Mouse (Mus musculus) urinary bladder, postnatal 36 days (tissue): Measurements from ENCODE around the gene Fam228b.
"Not testable (repeated sequence)": the region's sequence is repeated elsewhere in the genome, so short reads cannot be mapped to it uniquely, and the experiment has no call there.

Experiments
- DNase-seq, 2 experiments: peaks; one replicate each; pipeline ENCODE4 v3.0.0; 2022; ENCODE audit warnings: low spot score in 2 of 2, mixed read lengths in 1 of 2

The Fam228b gene

DNA sequence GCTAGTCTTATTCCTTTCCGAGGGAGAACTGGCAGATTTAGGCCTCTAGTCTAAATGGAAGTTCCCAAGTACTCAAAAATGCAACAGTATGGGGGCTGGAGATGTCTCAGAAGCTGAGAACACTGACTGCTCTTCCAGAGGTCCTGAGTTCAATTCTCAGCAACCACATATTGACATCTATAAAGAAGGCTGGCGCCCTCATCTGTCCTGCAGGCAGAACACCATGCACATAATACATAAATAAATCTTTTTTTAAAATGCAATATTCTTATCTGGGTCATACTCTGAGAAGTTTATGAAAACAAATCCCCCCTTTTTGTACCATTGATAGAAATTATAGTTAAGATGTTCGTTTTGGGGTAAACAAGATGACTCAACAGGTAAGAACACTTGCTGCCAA, 26.9 kb downstream of the Fam228b start:
- DNase-seq, result no peak

DNA sequence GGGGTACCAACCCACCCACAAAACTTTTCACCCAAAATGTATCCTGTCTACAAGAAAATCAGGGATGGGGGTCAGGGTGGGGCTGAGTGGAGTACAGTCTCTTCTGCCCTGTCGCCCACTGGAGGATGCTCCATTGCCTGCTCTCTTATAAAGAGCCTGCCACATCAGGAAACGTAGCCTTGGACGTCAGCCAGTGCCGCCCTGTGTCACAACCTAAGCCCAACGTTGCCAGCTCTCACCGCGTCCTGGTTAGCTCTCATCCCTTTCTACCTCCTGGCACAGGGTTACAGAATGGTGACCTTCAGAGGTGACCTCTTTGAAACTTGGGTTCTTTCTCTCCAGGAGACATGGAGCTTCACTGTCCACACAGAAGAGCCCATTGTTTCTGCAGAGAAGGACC, 28.2 kb downstream of the Fam228b start:
- no peak for DNase-seq

DNA sequence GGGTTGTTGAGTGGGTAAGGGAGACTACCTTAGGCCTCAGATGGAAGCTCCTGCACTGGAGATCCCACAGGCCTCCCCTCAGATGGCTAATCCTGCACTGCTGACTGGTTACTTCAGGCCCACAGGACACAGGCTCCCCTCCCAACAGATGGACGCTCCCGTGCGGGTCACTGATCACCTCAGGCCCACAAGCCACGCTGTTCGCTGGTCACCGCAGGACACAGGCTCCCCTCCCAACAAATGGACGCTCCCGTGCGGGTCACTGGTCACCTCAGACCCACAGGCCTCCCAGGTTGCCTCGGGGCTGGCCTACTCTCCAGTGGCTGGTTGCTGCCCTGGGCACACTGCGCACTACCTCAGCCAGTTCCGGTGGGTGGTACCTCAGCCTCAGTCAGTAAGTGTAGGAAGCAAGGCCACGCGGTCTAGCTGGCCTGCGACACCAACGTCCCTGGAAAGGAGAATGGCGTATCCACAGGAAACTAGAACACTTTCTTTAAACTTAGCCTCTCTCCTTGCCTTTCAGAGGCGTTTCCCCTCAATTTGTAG, 31.0 kb downstream of the Fam228b start, which contains the start of gene Fam228a:
Gene Fam228a (minus strand): TSS at position 400 of the 546 bp plus-strand sequence.
- DNase-seq, result no peak

DNA sequence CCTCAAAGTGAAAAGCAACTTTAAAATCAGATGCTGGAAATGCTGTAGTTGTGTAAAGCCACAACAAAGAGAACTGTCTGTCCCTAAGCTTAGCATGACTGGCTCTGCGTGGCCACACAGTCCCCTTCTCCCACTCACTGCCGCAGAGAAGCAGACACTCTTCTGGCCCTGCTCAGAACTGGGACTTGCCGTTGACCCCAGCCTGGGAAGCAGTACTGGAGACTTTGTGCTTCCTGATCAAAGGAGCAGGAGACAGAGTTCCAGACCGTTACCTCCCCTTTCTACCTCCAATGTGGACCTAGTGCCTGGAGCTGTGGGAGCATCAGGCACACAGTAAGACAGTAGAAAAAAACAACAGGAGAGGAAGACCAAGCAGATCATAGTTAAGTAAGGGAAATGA, 36.7 kb downstream of the Fam228b start:
- no peak for DNase-seq

DNA sequence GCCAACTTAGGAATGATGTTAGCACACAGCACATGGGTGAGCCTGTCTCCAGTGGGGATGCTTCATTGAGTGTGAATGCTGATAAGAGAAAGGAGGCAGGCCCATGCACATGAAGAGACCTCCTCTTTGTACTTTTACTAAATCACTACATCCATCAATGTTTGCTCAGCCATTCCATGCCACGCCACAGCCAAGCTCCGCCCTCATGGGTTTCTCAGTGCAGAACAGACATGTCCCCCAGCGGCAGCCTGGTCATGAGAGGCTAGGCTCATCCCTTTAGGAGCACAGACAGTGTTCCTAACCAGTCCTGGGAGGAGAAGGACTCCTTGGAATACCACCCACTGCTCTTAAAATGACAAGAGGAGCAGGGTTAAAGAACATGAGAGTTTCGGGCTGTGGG, 37.4 kb downstream of the Fam228b start:
- no peak for DNase-seq

DNA sequence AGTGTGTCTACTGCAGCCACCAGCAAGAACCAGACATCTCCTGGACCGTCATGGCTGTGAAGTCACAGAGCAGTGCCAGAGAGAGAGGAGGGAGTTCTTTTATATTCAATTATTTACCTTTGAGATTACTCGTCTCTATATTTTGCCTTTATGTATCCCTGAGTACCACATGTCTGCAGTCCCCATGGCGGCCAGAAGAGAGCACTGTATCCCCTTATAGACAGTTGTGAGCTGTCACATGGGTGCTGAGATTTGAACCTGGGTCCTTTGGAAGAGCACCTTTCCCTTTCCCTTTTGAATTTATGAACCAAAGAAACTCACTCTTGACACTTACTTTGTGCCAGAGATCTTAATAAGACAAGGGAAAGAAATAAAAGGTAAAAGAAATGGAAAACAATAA, 39.9 kb downstream of the Fam228b start:
- DNase-seq, result no peak

DNA sequence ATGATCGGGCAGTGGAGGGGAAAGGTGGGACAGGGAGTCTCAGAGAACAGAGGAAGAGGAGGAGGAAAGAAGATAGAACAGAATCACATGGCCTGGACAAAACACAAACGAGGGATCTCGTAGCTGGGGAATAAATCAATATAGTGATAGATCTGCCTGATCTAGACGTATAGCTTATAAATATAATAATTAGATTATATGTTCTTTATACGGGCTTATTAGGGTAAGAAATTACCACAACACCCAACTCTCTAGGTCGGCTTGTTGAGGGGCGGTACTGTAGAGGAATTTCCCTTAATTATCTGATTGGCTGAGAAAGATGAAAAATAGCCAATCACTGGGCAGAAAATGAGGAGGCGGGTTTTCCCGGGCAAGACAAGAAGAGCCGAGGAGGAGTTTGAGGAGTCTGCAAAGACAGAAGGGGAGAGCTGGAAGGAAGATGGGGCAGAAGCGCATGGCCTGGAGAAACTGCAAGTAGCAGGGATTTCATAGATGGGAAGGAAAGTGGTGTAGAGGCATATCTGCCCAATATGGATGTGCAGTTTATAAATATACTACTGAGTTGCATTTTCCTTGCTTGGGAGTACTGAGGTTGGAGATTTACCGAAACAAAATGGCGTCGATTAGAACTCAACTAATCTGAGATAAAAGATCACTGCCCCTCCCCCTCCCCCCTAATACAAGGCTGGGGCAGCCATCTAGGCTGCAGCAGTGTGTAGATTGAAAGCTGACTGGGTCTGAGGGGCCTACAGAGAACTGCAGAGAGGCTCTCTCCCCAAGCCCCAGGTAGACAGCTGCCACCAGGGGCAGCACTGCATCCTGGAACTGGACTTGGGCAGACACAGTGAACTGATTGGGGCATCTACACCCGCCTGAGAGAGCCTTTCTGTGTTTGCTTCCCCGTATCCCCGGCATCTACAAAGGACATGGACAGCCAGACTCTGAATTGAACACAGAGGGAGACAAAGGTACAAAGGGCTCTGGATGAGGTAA, 49.0 kb downstream of the Fam228b start:
- DNase-seq, result no peak

DNA sequence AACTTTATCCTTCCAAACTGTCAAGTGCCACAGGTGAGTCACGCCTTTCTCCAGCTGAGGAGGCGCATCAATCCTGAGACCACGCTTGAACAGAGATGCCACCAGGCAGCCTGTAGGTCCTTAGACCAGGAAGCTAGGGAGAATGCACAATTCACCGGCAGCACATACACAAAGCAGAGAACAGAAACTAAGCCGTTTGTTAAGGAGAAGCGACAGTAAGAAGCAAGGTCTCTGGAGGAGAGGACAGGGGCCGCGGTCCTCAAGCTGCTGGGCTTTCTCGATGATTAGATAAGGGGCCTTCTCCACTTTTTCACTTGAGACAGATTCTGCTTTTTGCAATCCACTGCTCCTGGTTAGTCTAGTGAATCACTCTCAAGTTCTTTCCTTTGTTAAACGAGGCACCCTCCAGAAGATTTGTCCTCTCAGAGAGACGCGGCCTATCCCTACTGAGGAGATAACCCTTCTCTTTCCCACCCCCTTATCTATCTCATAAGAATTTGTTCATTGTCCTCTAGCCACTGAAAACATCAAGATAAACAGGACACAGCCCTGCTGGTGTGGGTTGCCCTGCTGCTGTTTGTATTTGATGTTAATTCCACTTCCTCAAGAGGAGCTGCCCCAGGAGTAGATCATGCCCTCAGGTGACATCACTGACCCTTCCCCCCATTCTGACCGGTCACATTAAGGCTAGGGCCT, 49.9 kb downstream of the Fam228b start:
- no peak for DNase-seq

DNA sequence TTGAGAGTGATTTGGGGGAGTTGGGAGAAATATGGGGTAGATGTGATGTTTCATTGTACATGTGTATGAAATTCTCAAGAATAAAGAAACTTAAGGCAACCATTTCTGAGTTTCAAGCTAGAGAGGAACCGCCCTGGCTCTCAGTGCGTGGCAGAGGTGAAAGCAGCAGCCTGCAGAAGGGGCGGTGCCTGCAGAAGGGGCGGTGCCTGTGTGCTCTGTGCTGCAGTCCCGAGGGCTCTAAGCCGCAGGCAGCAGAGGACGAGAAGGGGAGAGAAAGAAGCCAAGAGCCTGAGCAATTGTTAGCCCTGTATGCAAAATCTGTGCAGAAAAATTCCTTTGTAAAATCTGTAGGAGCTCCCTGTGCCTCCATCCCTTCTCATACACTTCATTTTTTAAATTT, 51.6 kb downstream of the Fam228b start:
- DNase-seq, result no peak

DNA sequence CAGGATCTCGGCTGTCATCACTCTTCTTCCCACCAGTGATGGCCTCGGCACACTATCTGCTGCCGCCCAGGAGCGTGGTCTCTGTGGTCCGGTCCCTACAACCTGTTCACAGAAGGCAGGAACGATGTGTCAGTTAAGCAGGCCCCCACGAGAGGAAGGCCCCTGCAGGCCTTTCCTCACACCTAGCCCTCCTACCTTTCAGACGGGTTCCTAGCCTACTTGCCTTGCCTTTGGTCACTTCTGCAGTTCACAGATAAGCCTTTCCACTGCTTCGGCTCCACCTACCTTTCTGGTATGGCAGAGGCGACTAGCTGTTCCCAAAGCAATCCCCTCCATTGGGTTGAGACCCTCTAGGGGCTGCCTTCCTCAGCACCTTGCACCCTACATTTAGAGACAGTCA, 53.5 kb downstream of the Fam228b start:
- DNase-seq, result no peak

DNA sequence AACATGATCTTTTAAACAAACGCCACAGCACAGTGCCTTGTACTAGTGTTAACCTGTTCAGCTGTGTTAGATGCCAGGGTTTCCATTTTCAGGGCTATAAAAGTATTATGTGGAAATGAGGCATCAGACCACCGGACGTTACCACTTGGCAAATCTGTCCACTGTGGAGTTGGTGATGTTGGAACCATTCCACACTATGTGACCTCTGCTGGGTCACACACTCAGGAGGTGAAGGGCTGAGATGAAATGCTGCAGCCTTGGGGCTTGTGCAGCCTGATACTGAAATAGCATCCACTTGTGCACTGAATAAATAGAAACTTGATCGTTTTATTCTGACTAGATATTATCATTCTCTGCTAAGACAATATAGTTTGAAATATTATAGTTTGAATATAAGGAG, 55.7 kb downstream of the Fam228b start:
- DNase-seq, result no peak

DNA sequence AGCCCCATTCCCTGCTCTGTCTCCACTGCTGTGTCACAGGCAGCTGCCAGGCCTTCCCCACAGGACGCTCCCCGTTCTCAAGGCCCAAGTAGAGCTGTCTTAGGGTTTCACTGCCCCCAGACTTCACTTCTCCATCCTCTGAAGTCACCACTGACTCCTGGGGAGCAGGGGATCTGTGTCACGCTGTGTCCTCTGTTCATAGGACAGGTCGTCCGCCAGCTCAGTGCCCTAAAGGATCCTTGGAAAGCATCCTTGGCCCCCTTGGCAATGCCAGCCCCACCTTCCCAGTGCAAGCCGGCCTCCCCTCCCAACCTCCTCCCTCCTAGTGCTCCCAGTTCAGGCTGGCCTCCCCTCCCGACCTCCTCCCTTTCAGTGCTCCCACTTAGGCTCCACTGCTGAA, 59.1 kb downstream of the Fam228b start:
- no peak for DNase-seq

DNA sequence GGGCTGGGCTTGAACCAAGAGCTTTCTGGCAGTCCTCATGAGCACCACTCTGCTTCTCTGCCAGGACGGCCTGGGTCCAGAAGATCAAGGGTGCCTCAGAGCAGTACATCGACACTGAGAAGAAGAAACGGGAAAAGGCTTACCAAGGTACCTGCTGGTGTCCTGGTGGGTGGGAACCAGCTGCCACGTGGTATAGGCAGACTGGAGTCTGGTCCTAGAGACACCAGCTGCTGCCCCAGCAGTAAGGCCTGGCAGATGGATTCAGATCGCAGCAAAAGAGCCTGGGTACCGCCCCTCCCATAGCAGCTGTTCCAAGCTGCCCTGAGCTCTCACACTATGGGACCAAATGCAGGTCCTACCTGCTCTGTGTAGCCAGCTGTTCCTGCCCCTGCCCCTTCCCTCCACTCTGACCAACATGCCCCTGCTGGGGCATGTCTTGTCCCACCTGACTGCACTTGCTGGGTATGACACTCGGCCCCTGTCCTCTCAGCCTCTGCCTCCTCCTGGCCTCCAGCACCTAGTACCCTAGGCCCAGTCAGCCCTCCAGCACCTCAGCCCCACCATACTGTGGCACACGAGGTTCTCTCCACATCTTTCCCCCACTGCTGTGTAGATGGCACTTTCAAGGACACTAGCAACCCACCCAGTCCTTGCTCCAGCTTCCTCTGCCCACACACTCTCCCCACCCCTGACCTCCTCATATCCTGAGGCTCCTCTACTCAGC, 60.0 kb downstream of the Fam228b start:
- no peak for DNase-seq

DNA sequence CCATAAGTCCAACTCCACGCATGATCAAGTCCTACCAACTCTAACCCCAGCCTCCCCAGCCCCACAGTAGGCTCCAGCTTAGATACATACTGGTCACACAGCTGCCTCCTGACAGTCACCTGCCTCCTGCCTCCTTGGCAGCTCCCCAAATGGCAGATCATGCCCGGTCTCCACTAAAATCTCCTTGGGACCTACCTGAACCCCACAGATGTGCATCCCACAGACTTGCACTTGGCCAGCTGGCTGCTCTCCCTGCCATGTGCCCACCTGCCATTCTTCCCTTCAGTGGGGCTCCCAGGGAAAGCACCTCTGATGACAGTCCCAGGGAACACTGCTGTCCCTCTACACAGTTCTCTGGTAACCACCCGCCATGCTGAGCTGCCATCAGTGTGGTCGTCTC, 60.8 kb downstream of the Fam228b start:
- no peak for DNase-seq

DNA sequence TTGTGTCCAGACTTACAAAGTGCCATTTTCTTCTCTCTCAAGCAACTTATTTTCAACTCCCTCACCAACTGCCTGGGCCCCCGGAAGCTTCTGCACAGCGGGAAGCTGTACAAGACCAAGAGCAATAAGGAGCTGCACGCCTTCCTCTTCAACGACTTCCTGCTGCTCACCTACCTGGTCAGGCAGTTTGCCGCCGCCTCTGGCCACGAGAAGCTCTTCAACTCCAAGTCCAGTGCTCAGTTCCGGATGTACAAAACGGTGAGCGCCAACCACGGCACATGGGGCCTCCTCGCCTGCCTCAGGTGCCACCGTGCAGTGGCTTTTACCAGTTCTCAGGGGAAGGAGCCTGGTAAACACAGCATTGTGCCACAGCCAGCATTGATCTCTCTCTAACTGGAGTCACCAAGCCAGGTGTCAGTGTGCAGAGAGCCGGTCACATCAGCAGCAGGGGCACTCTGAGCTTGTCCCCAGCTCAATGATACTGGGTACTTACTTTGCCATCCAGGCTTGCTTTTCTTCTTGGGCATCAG, 61.5 kb downstream of the Fam228b start:
- no peak for DNase-seq

DNA sequence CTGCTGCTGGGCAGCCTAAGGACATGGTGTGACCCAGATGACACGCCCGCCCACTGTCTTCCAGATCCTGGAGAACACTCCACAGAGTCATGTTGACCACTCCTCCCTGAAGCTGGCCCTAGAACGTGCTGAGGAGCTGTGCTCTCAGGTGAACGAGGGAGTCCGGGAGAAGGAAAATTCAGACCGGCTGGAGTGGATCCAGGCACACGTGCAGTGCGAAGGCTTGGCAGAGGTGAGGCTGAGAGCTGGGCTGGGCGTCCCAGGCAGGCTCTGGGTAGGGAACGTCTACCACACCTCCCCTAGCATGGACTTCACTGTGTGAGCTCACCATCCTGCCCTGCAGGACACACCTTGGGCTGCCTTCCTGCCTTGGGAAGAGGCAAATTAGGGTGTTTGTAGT, 62.2 kb downstream of the Fam228b start:
- no peak for DNase-seq

DNA sequence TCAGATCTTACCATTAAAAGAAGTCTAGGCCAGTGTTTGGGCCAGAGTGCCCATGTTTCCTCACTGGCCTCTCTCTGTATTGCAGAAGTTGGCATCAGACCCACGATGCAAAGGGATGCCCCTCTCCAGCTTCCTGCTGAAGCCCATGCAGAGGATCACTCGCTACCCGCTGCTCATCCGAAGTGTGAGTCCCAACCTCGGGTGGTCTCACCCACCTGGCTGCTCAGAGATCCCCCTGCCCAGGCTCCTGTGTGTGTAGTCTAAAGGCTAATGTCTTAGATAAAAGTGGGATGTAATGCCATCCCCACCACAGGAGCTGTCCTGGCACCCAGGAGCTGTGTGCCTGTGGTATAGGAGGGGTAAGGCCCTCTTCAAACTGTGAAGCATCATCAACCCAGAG, 62.9 kb downstream of the Fam228b start:
- no peak for DNase-seq

DNA sequence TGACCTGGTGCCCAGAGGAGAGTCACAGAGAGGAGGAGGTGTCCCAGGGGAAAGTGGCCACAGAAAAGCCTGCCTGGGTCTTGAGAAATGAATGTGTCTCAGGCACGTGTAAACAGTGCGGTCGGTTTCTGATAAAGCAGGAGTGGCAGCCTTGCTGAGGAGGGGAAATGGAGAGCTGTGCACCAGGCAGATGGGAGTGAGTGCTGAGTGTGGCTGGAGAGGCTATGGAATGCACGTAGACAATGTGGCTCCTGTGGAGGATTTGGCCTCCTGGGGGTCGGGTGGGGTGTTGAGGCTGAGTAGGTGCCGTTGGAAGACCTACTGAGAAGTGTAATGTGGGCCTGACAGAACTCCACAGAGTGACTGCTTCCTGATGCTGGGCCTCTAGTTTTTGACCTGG, 63.4 kb downstream of the Fam228b start:
- DNase-seq, result not testable (repeated sequence)

DNA sequence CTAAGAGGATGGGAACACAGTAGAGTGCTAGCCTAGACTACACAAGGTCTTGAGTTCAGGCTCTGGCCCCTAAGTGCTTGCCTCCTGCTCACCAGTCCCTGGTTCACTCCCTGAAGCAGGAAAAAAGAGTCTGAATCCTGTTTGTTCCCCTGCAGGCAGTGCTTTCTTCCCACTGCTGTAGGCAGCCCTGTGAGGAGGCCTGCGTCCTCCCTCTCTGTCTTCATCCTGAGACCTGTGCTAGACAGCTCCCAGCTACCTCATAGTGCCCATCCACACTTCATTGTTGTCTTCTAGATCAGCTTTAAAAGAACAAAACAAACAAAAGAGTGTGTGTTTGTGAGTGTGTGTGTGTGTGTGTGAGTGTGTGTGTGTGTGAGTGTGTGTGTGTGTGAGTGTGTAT, 74.5 kb downstream of the Fam228b start:
- no peak for DNase-seq

DNA sequence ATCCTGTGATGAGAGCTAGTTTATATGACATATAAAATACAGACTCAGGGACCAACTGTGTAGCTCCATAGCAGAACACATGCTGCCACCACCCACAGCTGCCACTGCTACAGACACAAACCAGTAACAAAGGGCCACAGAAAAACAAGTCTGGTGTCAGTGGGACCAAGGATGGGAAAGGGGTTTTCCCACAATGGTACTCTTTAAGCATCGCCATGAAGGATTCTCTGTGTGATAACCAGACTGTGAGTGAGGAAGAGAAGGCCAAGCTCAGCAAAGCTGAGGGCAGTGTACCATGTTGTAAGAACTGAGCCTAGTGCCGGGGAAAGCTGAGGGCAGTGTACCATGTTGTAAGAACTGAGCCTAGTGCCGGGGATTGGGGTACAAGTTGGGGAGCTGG, 77.9 kb downstream of the Fam228b start:
- DNase-seq, result no peak
